Mouse (Mus musculus) lung, adult 2 months (tissue): ENCODE data around the gene Zic5. TPM values are rescaled to one million over a fixed set of nuclear protein-coding genes. Genes with fewer than 3 reads are reported as not detected.

ENCODE experiments used
- DNase-seq: peaks from one replicate; pipeline ENCODE4 v3.0.0; 2022
- H3K4me1 ChIP-seq: fragments of 200-500 bp; 2 replicates; pipeline ENCODE4 v1.6.1; 2011; ENCODE audit warnings: low read length; ENCODE audit not compliant: control insufficient read depth, insufficient read depth
- H3K4me3 ChIP-seq: fragments of 200-500 bp; replicated peaks from 2 replicates; pipeline ENCODE3; 2011; ENCODE audit warnings: low read depth, mild to moderate bottlenecking, control low read depth, low read length; ENCODE audit errors: extremely low read depth
- CTCF ChIP-seq: fragments of 200-500 bp; IDR thresholded peaks from 2 replicates; pipeline ENCODE4 v1.5.1; 2011; ENCODE audit warnings: mild to moderate bottlenecking, low read length, control low read depth; ENCODE audit not compliant: insufficient read depth
- POLR2A ChIP-seq: fragments of 200-500 bp; IDR thresholded peaks from 2 replicates; pipeline ENCODE4 v1.6.1; 2011; ENCODE audit warnings: low read depth, mild to moderate bottlenecking, control low read depth, low read length, borderline replicate concordance; ENCODE audit errors: extremely low read depth
- WGBS: fragments of 180-500 bp; shearing (Covaris S2); methylation state at CpG from one replicate; pipeline ENCODE4 v1.1.7; 2018; 5-methylcytosine and 5-hydroxymethylcytosine counted together
- polyA plus RNA-seq: library from polyadenylated mRNA; depleted of rRNA; stranded (reverse); fragments of >200 nt; gene quantifications from 2 replicates; pipeline ENCODE4 v1.2.3, GENCODE M21; 2012

The Zic5 gene
- polyA plus RNA-seq, 1 experiment, result not detected

GRCm38 (mm10) chr14:122452701-122453387, 12.6 kb downstream of the Zic5 start:
- WGBS, result 52% methylated on average over 13 of the region's 13 CpGs

GRCm38 (mm10) chr14:122451551-122452145, 13.8 kb downstream of the Zic5 start:
- no peak overlapping the region for H3K4me3 ChIP-seq
- TF ChIP-seq CTCF (no peak), POLR2A (no peak)
- 67% methylated on average over 5 of the region's 5 CpGs for WGBS

More at GRCm38 (mm10) chr14:122452701-122453387, 12.6 kb downstream of the Zic5 start:
- Histone ChIP-seq H3K4me3 (no peak overlapping the region), H3K4me1 (peaks cover 2% of the 10 kb centered on the region; the same call in 1 of the 2 replicates)
- TF ChIP-seq POLR2A (no peak), CTCF (no peak)
- no peak for DNase-seq

GRCm38 (mm10) chr14:122450496-122451382, 14.7 kb downstream of the Zic5 start, which contains the start of gene Gm5089:
TSS of gene Gm5089 (minus strand) at chr14:122451115.
- no peak for TF ChIP-seq CTCF
- TF ChIP-seq POLR2A, result no peak
- H3K4me3 ChIP-seq, result no peak within 1 kb of the TSS
- peaks cover 2% of the 10 kb centered on the region; the same call in 1 of the 2 replicates for H3K4me1 ChIP-seq
- peak; percentile 48 for DNase-seq
- 1% methylated on average over 59 of the region's 59 CpGs for WGBS

More at GRCm38 (mm10) chr14:122451551-122452145, 13.8 kb downstream of the Zic5 start:
- DNase-seq, result no peak
- H3K4me1 ChIP-seq, result peaks cover 2% of the 10 kb centered on the region; the same call in 1 of the 2 replicates

- peaks cover 2% of the 10 kb centered on the region; the same call in 1 of the 2 replicates for H3K4me1 ChIP-seq
- WGBS, result 13% methylated on average over 29 of the region's 29 CpGs
- no peak for TF ChIP-seq POLR2A
- TF ChIP-seq CTCF, result no peak
Observed at GRCm38 (mm10) chr14:122449601-122450495, 15.6 kb downstream of the Zic5 start.

GRCm38 (mm10) chr14:122436850-122437249, 28.6 kb downstream of the Zic5 start:
- no peak overlapping the region for H3K4me3 ChIP-seq

More at GRCm38 (mm10) chr14:122449601-122450495, 15.6 kb downstream of the Zic5 start:
- no peak overlapping the region for H3K4me3 ChIP-seq
- no peak for DNase-seq

GRCm38 (mm10) chr14:122434039-122434438, 31.4 kb downstream of the Zic5 start:
- no peaks in the 10 kb centered on the region; the same call in 1 of the 2 replicates for H3K4me1 ChIP-seq
- no peak overlapping the region for H3K4me3 ChIP-seq
- TF ChIP-seq CTCF (no peak), POLR2A (no peak)
- WGBS, result 89% methylated on average over 10 of the region's 10 CpGs
- DNase-seq, result no peak

More at GRCm38 (mm10) chr14:122436850-122437249, 28.6 kb downstream of the Zic5 start:
- DNase-seq, result no peak
- H3K4me1 ChIP-seq, result no peaks in the 10 kb centered on the region; the same call in 1 of the 2 replicates
- no peak for TF ChIP-seq POLR2A
- no peak for TF ChIP-seq CTCF
- 62% methylated on average over 10 of the region's 10 CpGs for WGBS

GRCm38 (mm10) chr14:122432558-122432957, 32.9 kb downstream of the Zic5 start:
- Histone ChIP-seq H3K4me1 (no peaks in the 10 kb centered on the region; the same call in 1 of the 2 replicates), H3K4me3 (no peak overlapping the region)
- 34% methylated on average over 3 of the region's 3 CpGs for WGBS
- no peak for TF ChIP-seq CTCF
- TF ChIP-seq POLR2A, result no peak
- DNase-seq, result no peak

- TF ChIP-seq CTCF, result no peak
- no peak for TF ChIP-seq POLR2A
- 80% methylated on average over 3 of the region's 3 CpGs for WGBS
- no peaks in the 10 kb centered on the region; the same call in 1 of the 2 replicates for H3K4me1 ChIP-seq
- H3K4me3 ChIP-seq, result no peak overlapping the region
- DNase-seq, result no peak
Observed at GRCm38 (mm10) chr14:122427654-122428053, 37.8 kb downstream of the Zic5 start.
